Mouse (Mus musculus) kidney, embryonic 16.5 days (tissue): Measurements from ENCODE around the gene Marcksl1. TPM values are rescaled to one million over a fixed set of nuclear protein-coding genes. Genes with fewer than 3 reads are reported as not detected.

ENCODE experiments used
- ATAC-seq: fragments of 200-750 bp; cut with Nextera tagmentation; 2 replicates; pipeline ENCODE4 v1.8.0; 2017; ENCODE audit warnings: moderate TSS enrichment; ENCODE audit not compliant: low FRiP score, low TSS enrichment
- H3K27ac ChIP-seq: fragments of 300-500 bp; sonication (generic); 2 replicates; pipeline ENCODE4 v1.5.1; 2014; ENCODE audit warnings: low read length
- H3K27me3 ChIP-seq: fragments of 300-500 bp; sonication (generic); 2 replicates; pipeline ENCODE4 v1.6.1; 2014; ENCODE audit warnings: low read length, control low read depth, mixed read lengths; ENCODE audit not compliant: insufficient read depth
- H3K36me3 ChIP-seq: fragments of 300-500 bp; sonication (generic); 2 replicates; pipeline ENCODE4 v1.6.1; 2014; ENCODE audit warnings: low read length, control low read depth, mixed read lengths; ENCODE audit not compliant: insufficient read depth
- H3K4me1 ChIP-seq: fragments of 300-500 bp; sonication (generic); 2 replicates; pipeline ENCODE4 v1.6.1; 2014; ENCODE audit warnings: low read length, control low read depth, mixed read lengths; ENCODE audit not compliant: insufficient read depth
- H3K4me2 ChIP-seq: fragments of 300-500 bp; sonication (generic); replicated peaks from 2 replicates; pipeline ENCODE4 v1.6.1; 2014; ENCODE audit warnings: low read depth, low read length
- H3K4me3 ChIP-seq: fragments of 300-500 bp; sonication (generic); 2 replicates; pipeline ENCODE4 v1.5.1; 2014; ENCODE audit warnings: mild to moderate bottlenecking, low read length
- H3K9ac ChIP-seq: fragments of 300-500 bp; sonication (generic); replicated peaks from 2 replicates; pipeline ENCODE4 v1.6.1; 2014; ENCODE audit warnings: low read length
- H3K9me3 ChIP-seq: fragments of 300-500 bp; sonication (generic); 2 replicates; pipeline ENCODE4 v1.6.1; 2016; ENCODE audit warnings: low read length, control low read depth
- WGBS: fragments of 180-500 bp; shearing (Covaris S2); extraction: QIAGEN DNeasy Blood & Tissue Kit; methylation state at CpG from one replicate; pipeline ENCODE4 v1.1.7; 2014; 5-methylcytosine and 5-hydroxymethylcytosine counted together
- polyA plus RNA-seq: library from polyadenylated mRNA; unstranded; fragments of >200 nt; fragmentation: Nextera tagmentation; extraction: Ambion mirVana; gene quantifications from 2 replicates; pipeline ENCODE4 v1.2.1, GENCODE M21; 2015

Gene Marcksl1
- polyA plus RNA-seq: 761 and 859 TPM in 2 replicates

GRCm38 (mm10) chr4:129513086-129513767 is at the start of gene Marcksl1:
Marcksl1 (plus strand) TSS chr4:129513581.
- Histone ChIP-seq H3K4me1 (peaks cover 23% of the 10 kb centered on the region), H3K4me2 (peak within 1 kb of the TSS; percentile 73), H3K4me3 (peak within 1 kb of the TSS; percentile 82), H3K9me3 (no peaks in the 10 kb centered on the region), H3K36me3 (peaks cover 20% of the 10 kb centered on the region), H3K27ac (peak within 1 kb of the TSS; percentile 93), H3K9ac (peak within 1 kb of the TSS; percentile 100), H3K27me3 (no peaks in the 10 kb centered on the region)
- 4% methylated on average over 43 of the region's 47 CpGs for WGBS
- ATAC-seq: peak; percentile 87

GRCm38 (mm10) chr4:129464286-129464815 is 49.0 kb upstream of the Marcksl1 start:
- H3K4me2 ChIP-seq: no peak overlapping the region
- peaks cover 14% of the 10 kb centered on the region for H3K4me1 ChIP-seq
- no peak overlapping the region for H3K9ac ChIP-seq
- no peak overlapping the region for H3K27ac ChIP-seq
- peaks cover 41% of the 10 kb centered on the region for H3K36me3 ChIP-seq
- no peaks in the 10 kb centered on the region for H3K9me3 ChIP-seq
- H3K4me3 ChIP-seq: no peak overlapping the region
- no peak for ATAC-seq
- no peaks in the 10 kb centered on the region for H3K27me3 ChIP-seq
- 72% methylated on average over 4 of the region's 4 CpGs for WGBS

- Histone ChIP-seq H3K4me3 (no peak overlapping the region), H3K27me3 (no peaks in the 10 kb centered on the region), H3K9ac (no peak overlapping the region), H3K9me3 (no peaks in the 10 kb centered on the region), H3K4me2 (no peak overlapping the region), H3K27ac (no peak overlapping the region), H3K4me1 (no peaks in the 10 kb centered on the region), H3K36me3 (peaks cover 58% of the 10 kb centered on the region)
- ATAC-seq: no peak
- WGBS: 89% methylated on average over 11 of the region's 11 CpGs
Observed at GRCm38 (mm10) chr4:129476047-129476446, 37.3 kb upstream of the Marcksl1 start.

- no peak overlapping the region for H3K4me3 ChIP-seq
- H3K4me1 ChIP-seq: no peaks in the 10 kb centered on the region
- ATAC-seq: no peak
- H3K9me3 ChIP-seq: no peaks in the 10 kb centered on the region
- H3K27me3 ChIP-seq: no peaks in the 10 kb centered on the region
- WGBS: 82% methylated on average over 3 of the region's 3 CpGs
- peaks cover 46% of the 10 kb centered on the region for H3K36me3 ChIP-seq
- H3K27ac ChIP-seq: no peak overlapping the region
- no peak overlapping the region for H3K4me2 ChIP-seq
- H3K9ac ChIP-seq: no peak overlapping the region
Observed at GRCm38 (mm10) chr4:129479863-129480262, 33.5 kb upstream of the Marcksl1 start.

- no peaks in the 10 kb centered on the region for H3K4me1 ChIP-seq
- H3K9me3 ChIP-seq: no peaks in the 10 kb centered on the region
- H3K9ac ChIP-seq: no peak overlapping the region
- no peak overlapping the region for H3K27ac ChIP-seq
- no peaks in the 10 kb centered on the region for H3K27me3 ChIP-seq
- H3K4me3 ChIP-seq: no peak overlapping the region
- ATAC-seq: no peak
- WGBS: 100% methylated on average over 1 of the region's 1 CpGs
- peaks cover 48% of the 10 kb centered on the region for H3K36me3 ChIP-seq
- no peak overlapping the region for H3K4me2 ChIP-seq
Observed at GRCm38 (mm10) chr4:129481090-129481489, 32.3 kb upstream of the Marcksl1 start.

- H3K4me2 ChIP-seq: peak within 1 kb of the TSS; percentile 57
- H3K36me3 ChIP-seq: peaks cover 30% of the 10 kb centered on the region
- H3K27me3 ChIP-seq: no peaks in the 10 kb centered on the region
- no peak within 1 kb of the TSS for H3K27ac ChIP-seq
- peak; percentile 69 for ATAC-seq
- H3K4me1 ChIP-seq: peaks cover 10% of the 10 kb centered on the region
- H3K9me3 ChIP-seq: no peaks in the 10 kb centered on the region
- H3K4me3 ChIP-seq: peak within 1 kb of the TSS; percentile 35
- WGBS: 3% methylated on average over 70 of the region's 70 CpGs
- peak within 1 kb of the TSS; percentile 27; the same call in 1 of the 2 replicates for H3K9ac ChIP-seq
Observed at GRCm38 (mm10) chr4:129490972-129491880, 22.2 kb upstream of the Marcksl1 start, which contains the start of the genes Tssk3 and Fam229a. Tssk3 (minus strand) TSS chr4:129491022. Fam229a (plus strand) TSS chr4:129491190.

GRCm38 (mm10) chr4:129494681-129495080 is 18.7 kb upstream of the Marcksl1 start:
- Histone ChIP-seq H3K36me3 (no peaks in the 10 kb centered on the region), H3K4me3 (no peak overlapping the region), H3K27me3 (no peaks in the 10 kb centered on the region), H3K9me3 (no peaks in the 10 kb centered on the region), H3K4me1 (peaks cover 31% of the 10 kb centered on the region), H3K9ac (no peak overlapping the region), H3K27ac (no peak overlapping the region), H3K4me2 (no peak overlapping the region)
- ATAC-seq: no peak
- 65% methylated on average over 7 of the region's 7 CpGs for WGBS

GRCm38 (mm10) chr4:129495672-129496562 is 17.5 kb upstream of the Marcksl1 start:
- Histone ChIP-seq H3K4me2 (0 out of 2 replicates have a peak overlapping the region, but pooled peaks have one; percentile 16), H3K27me3 (no peaks in the 10 kb centered on the region), H3K36me3 (no peaks in the 10 kb centered on the region), H3K27ac (peak overlapping the region; percentile 87), H3K4me1 (peaks cover 30% of the 10 kb centered on the region), H3K9me3 (no peaks in the 10 kb centered on the region), H3K4me3 (no peak overlapping the region), H3K9ac (0 out of 2 replicates have a peak overlapping the region, but pooled peaks have one; percentile 1)
- WGBS: 39% methylated on average over 16 of the region's 16 CpGs
- ATAC-seq: no peak

GRCm38 (mm10) chr4:129496631-129497030 is 16.8 kb upstream of the Marcksl1 start:
- Histone ChIP-seq H3K4me2 (0 out of 2 replicates have a peak overlapping the region, but pooled peaks have one; percentile 16), H3K9ac (0 out of 2 replicates have a peak overlapping the region, but pooled peaks have one; percentile 1), H3K4me1 (peaks cover 22% of the 10 kb centered on the region), H3K36me3 (no peaks in the 10 kb centered on the region), H3K4me3 (no peak overlapping the region), H3K27ac (peak overlapping the region; percentile 87), H3K27me3 (no peaks in the 10 kb centered on the region), H3K9me3 (no peaks in the 10 kb centered on the region)
- ATAC-seq: peak; percentile 29
- 37% methylated on average over 6 of the region's 6 CpGs for WGBS
